Mouse (Mus musculus): ENCODE data around the gene Gm11444. TPM values are rescaled to one million over a fixed set of nuclear protein-coding genes. Genes with fewer than 3 reads are reported as not detected.

Gm11444 gene
- polyA plus RNA-seq (2015; fragmentation: Nextera tagmentation; extraction: Ambion mirVana) = not detected in 2 replicates

- no peaks in the 10 kb centered on the region for H3K36me3 ChIP-seq
- no peak within 1 kb of the TSS for H3K4me3 ChIP-seq (replicated peaks)
- no peaks in the 10 kb centered on the region for H3K9me3 ChIP-seq
- H3K4me1 ChIP-seq = no peaks in the 10 kb centered on the region
- no peak within 1 kb of the TSS for H3K27ac ChIP-seq
- H3K9ac ChIP-seq = no peak within 1 kb of the TSS
- 83% methylated on average over 6 of the region's 6 CpGs for WGBS
- H3K27me3 ChIP-seq (replicated peaks) = 0 out of 2 replicates have a peak, but pooled peaks cover 5% of the 10 kb centered on the region
- no peak for ATAC-seq (ENCODE audit: insufficient read depth, low FRiP score, low read depth)
- peak within 1 kb of the TSS; percentile 57 for H3K4me2 ChIP-seq
Observed at GRCm38 (mm10) chr11:85850233-85850632, at the start of gene Gm11444. Gm11444 (minus strand) TSS chr11:85850333.

GRCm38 (mm10) chr11:85896335-85896985 lies 46.3 kb upstream of the Gm11444 start:
- Histone ChIP-seq H3K9ac (no peak overlapping the region), H3K4me2 (no peak overlapping the region), H3K27ac (no peak overlapping the region), H3K9me3 (no peaks in the 10 kb centered on the region), H3K27me3 (replicated peaks) (peaks cover 90% of the 10 kb centered on the region), H3K4me1 (peaks cover 14% of the 10 kb centered on the region), H3K4me3 (replicated peaks) (no peak overlapping the region), H3K36me3 (no peaks in the 10 kb centered on the region)
- WGBS = 40% methylated on average over 12 of the region's 13 CpGs
- ATAC-seq (ENCODE audit: insufficient read depth, low FRiP score, low read depth) = 0 out of 2 replicates have a peak, but pooled peaks have one; percentile 31

- WGBS = 2% methylated on average over 43 of the region's 43 CpGs
- Histone ChIP-seq H3K27me3 (replicated peaks) (peaks cover 92% of the 10 kb centered on the region), H3K4me3 (replicated peaks) (peak overlapping the region; percentile 33), H3K4me1 (peaks cover 17% of the 10 kb centered on the region), H3K36me3 (no peaks in the 10 kb centered on the region), H3K9ac (no peak overlapping the region), H3K9me3 (no peaks in the 10 kb centered on the region), H3K27ac (no peak overlapping the region), H3K4me2 (peak overlapping the region; percentile 75)
- peak; percentile 37; the same call in 1 of the 2 replicates for ATAC-seq (ENCODE audit: insufficient read depth, low FRiP score, low read depth)
Observed at GRCm38 (mm10) chr11:85894731-85895545, 44.8 kb upstream of the Gm11444 start.

- 11% methylated on average over 3 of the region's 3 CpGs for WGBS
- 0 out of 2 replicates have a peak overlapping the region, but pooled peaks have one; percentile 1 for H3K4me3 ChIP-seq (replicated peaks)
Observed at GRCm38 (mm10) chr11:85894136-85894530, 44.0 kb upstream of the Gm11444 start.

GRCm38 (mm10) chr11:85893400-85894135 lies 43.4 kb upstream of the Gm11444 start:
- Histone ChIP-seq H3K9me3 (no peaks in the 10 kb centered on the region), H3K27me3 (replicated peaks) (peaks cover 97% of the 10 kb centered on the region), H3K4me1 (peaks cover 22% of the 10 kb centered on the region), H3K4me2 (no peak overlapping the region), H3K27ac (no peak overlapping the region), H3K9ac (no peak overlapping the region), H3K36me3 (no peaks in the 10 kb centered on the region), H3K4me3 (replicated peaks) (0 out of 2 replicates have a peak overlapping the region, but pooled peaks have one; percentile 1)
- 5% methylated on average over 13 of the region's 13 CpGs for WGBS
- ATAC-seq (ENCODE audit: insufficient read depth, low FRiP score, low read depth) = no peak

More at GRCm38 (mm10) chr11:85894136-85894530, 44.0 kb upstream of the Gm11444 start:
- Histone ChIP-seq H3K4me1 (peaks cover 20% of the 10 kb centered on the region), H3K9me3 (no peaks in the 10 kb centered on the region), H3K36me3 (no peaks in the 10 kb centered on the region), H3K9ac (no peak overlapping the region), H3K27ac (no peak overlapping the region), H3K4me2 (no peak overlapping the region), H3K27me3 (replicated peaks) (peaks cover 96% of the 10 kb centered on the region)
- no peak for ATAC-seq (ENCODE audit: insufficient read depth, low FRiP score, low read depth)

- Histone ChIP-seq H3K27me3 (replicated peaks) (peaks cover 95% of the 10 kb centered on the region), H3K27ac (no peak overlapping the region), H3K4me1 (peaks cover 27% of the 10 kb centered on the region), H3K9me3 (no peaks in the 10 kb centered on the region), H3K9ac (no peak overlapping the region), H3K4me2 (no peak overlapping the region), H3K4me3 (replicated peaks) (no peak overlapping the region), H3K36me3 (no peaks in the 10 kb centered on the region)
- 2% methylated on average over 6 of the region's 6 CpGs for WGBS
- ATAC-seq (ENCODE audit: insufficient read depth, low FRiP score, low read depth) = no peak
Observed at GRCm38 (mm10) chr11:85892771-85893170, 42.6 kb upstream of the Gm11444 start.

GRCm38 (mm10) chr11:85891692-85892040 lies 41.5 kb upstream of the Gm11444 start:
- H3K27ac ChIP-seq = no peak overlapping the region
- H3K27me3 ChIP-seq (replicated peaks) = peaks cover 85% of the 10 kb centered on the region
- H3K4me2 ChIP-seq = no peak overlapping the region
- H3K4me1 ChIP-seq = peaks cover 27% of the 10 kb centered on the region
- 15% methylated on average over 2 of the region's 2 CpGs for WGBS
- no peak overlapping the region for H3K4me3 ChIP-seq (replicated peaks)
- no peak for ATAC-seq (ENCODE audit: insufficient read depth, low FRiP score, low read depth)
- no peaks in the 10 kb centered on the region for H3K9me3 ChIP-seq
- H3K9ac ChIP-seq = no peak overlapping the region
- no peaks in the 10 kb centered on the region for H3K36me3 ChIP-seq

DNA sequence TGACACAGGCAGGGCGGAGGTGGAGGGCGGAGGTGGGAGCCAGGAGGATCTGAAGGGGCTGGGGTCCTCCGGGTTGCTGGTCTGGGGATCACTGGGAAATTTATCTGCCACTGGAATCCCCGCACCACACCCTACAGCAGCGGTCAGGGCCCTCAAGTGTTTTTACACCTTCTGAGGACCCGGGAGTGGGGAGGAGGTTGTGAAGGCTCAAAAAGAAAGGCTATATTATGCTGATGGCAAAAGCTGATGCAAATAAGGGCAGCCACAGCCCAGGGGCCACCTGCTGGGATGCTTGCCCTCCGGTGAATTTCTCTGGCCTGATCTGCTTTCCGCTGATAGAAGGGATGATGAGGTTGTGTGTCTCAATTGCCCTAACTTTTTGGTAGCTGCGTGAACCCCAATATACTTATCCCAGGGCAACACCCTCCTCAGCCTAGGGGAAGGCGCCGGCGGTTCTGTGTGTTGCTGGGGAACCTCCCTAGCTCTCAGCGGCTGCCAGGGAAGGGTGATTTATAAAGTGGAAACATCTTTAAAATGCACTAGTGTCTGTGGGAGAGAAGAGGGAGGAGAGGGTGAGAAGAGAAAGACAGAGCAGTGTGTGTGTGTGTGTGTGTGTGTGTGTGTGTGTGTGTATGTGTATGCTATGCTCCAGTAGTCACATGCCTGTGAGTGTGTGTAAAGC lies 41.0 kb upstream of the Gm11444 start:
- Histone ChIP-seq H3K4me2 (no peak overlapping the region), H3K27ac (no peak overlapping the region), H3K4me3 (replicated peaks) (no peak overlapping the region), H3K9ac (no peak overlapping the region), H3K4me1 (peaks cover 27% of the 10 kb centered on the region), H3K27me3 (replicated peaks) (peaks cover 86% of the 10 kb centered on the region), H3K9me3 (no peaks in the 10 kb centered on the region), H3K36me3 (no peaks in the 10 kb centered on the region)
- no peak for ATAC-seq (ENCODE audit: insufficient read depth, low FRiP score, low read depth)
- 5% methylated on average over 13 of the region's 13 CpGs for WGBS

- 7% methylated on average over 13 of the region's 13 CpGs for WGBS
- Histone ChIP-seq H3K4me2 (no peak overlapping the region), H3K36me3 (no peaks in the 10 kb centered on the region), H3K4me1 (peaks cover 28% of the 10 kb centered on the region), H3K9ac (no peak overlapping the region), H3K27me3 (replicated peaks) (peaks cover 86% of the 10 kb centered on the region), H3K4me3 (replicated peaks) (no peak overlapping the region), H3K27ac (no peak overlapping the region), H3K9me3 (no peaks in the 10 kb centered on the region)
- no peak for ATAC-seq (ENCODE audit: insufficient read depth, low FRiP score, low read depth)
Observed at GRCm38 (mm10) chr11:85890563-85890845, 40.4 kb upstream of the Gm11444 start.

- WGBS = 11% methylated on average over 47 of the region's 47 CpGs
Observed at GRCm38 (mm10) chr11:85889730-85890562, 39.8 kb upstream of the Gm11444 start.

More at GRCm38 (mm10) chr11:85889730-85890562, 39.8 kb upstream of the Gm11444 start:
- no peaks in the 10 kb centered on the region for H3K9me3 ChIP-seq
- H3K4me2 ChIP-seq = no peak overlapping the region
- no peaks in the 10 kb centered on the region for H3K36me3 ChIP-seq
- H3K27ac ChIP-seq = no peak overlapping the region
- H3K27me3 ChIP-seq (replicated peaks) = peaks cover 86% of the 10 kb centered on the region
- H3K9ac ChIP-seq = no peak overlapping the region
- H3K4me1 ChIP-seq = peaks cover 22% of the 10 kb centered on the region
- ATAC-seq (ENCODE audit: insufficient read depth, low FRiP score, low read depth) = no peak
- no peak overlapping the region for H3K4me3 ChIP-seq (replicated peaks)
